Mouse (Mus musculus) neural tube, embryonic 12.5 days (tissue): ENCODE measurements around the gene Gm815. TPM values are rescaled to one million over a fixed set of nuclear protein-coding genes. Genes with fewer than 3 reads are reported as not detected.

Experiments
- ATAC-seq: fragments of 200-750 bp; cut with Nextera tagmentation; 2 replicates; pipeline ENCODE4 v1.8.0; 2017; ENCODE audit warnings: low read depth, mild to moderate bottlenecking, moderate TSS enrichment, moderate library complexity; ENCODE audit not compliant: low FRiP score
- H3K27ac ChIP-seq: fragments of 300-500 bp; sonication (generic); 2 replicates; pipeline ENCODE4 v1.5.1; 2016
- H3K27me3 ChIP-seq: fragments of 300-500 bp; sonication (generic); replicated peaks from 2 replicates; pipeline ENCODE4 v1.6.1; 2016; ENCODE audit warnings: mild to moderate bottlenecking
- H3K36me3 ChIP-seq: fragments of 300-500 bp; sonication (generic); 2 replicates; pipeline ENCODE4 v1.6.1; 2016; ENCODE audit warnings: mild to moderate bottlenecking
- H3K4me1 ChIP-seq: fragments of 300-500 bp; sonication (generic); 2 replicates; pipeline ENCODE4 v1.6.1; 2016
- H3K4me2 ChIP-seq: fragments of 300-500 bp; sonication (generic); replicated peaks from 2 replicates; pipeline ENCODE4 v1.6.1; 2016; ENCODE audit warnings: mild to moderate bottlenecking
- H3K4me3 ChIP-seq: fragments of 300-500 bp; sonication (generic); 2 replicates; pipeline ENCODE4 v1.5.1; 2016
- H3K9ac ChIP-seq: fragments of 300-500 bp; sonication (generic); 2 replicates; pipeline ENCODE4 v1.6.1; 2016; ENCODE audit warnings: mild to moderate bottlenecking
- H3K9me3 ChIP-seq: fragments of 300-500 bp; sonication (generic); 2 replicates; pipeline ENCODE4 v1.6.1; 2016; ENCODE audit warnings: mild to moderate bottlenecking
- WGBS: fragments of 180-500 bp; shearing (Covaris S2); methylation state at CpG from one replicate; pipeline ENCODE4 v1.1.7; 2016; 5-methylcytosine and 5-hydroxymethylcytosine counted together
- polyA plus RNA-seq: library from polyadenylated mRNA; unstranded; fragments of >200 nt; fragmentation: Nextera tagmentation; extraction: Ambion mirVana; gene quantifications from 2 replicates; pipeline ENCODE4 v1.2.1, GENCODE M21; 2016

The Gm815 gene
- not detected in 2 replicates for polyA plus RNA-seq

DNA sequence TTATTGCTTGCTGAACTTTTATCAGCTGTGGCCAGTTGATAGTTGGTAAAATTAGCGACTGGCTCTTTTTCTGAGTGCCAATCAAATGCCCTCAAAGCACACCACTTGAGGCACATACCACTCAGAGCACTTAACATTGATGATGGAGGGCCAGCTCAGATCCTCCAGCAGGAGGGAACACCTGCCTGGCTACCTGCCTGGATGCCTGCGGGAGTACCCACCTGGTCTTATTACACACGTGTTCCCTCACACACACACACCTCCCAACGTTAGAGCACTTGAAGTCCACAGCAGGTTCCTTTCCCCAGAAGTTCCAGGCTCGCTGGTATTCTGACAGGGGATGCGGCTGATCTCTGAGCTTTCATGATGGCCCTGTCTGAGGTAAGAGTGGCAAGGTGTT is at the start of gene Gm815:
TSS of gene Gm815 (plus strand) at position 266 of the 400 bp plus-strand sequence.
- Histone ChIP-seq H3K36me3 (no peaks in the 10 kb centered on the region), H3K9ac (no peak within 1 kb of the TSS), H3K9me3 (no peaks in the 10 kb centered on the region), H3K27me3 (no peaks in the 10 kb centered on the region), H3K4me2 (no peak within 1 kb of the TSS), H3K27ac (no peak within 1 kb of the TSS), H3K4me1 (no peaks in the 10 kb centered on the region), H3K4me3 (no peak within 1 kb of the TSS)
- 90% methylated on average over 6 of the region's 6 CpGs for WGBS
- ATAC-seq: no peak

DNA sequence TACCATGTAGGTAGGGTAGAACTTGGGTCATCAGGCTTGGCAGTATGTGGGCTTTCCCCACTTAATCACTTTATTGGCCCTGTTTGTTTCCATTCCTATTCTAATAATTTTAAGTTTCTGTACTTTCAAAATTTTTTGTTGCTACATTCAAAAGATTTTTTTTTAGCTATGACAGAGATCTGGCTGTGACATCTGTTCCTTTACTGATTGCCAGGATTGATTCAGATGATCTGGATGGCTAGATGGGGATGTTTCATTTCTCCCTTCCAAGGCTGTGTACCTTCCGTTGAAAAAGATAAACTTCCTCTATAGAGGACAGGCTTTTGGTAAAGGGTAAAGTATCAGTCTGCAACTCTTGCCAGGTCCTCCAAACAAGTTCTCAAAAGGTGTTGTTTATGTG is 48.1 kb upstream of the Gm815 start:
- Histone ChIP-seq H3K36me3 (no peaks in the 10 kb centered on the region), H3K27me3 (no peaks in the 10 kb centered on the region), H3K4me3 (no peak overlapping the region), H3K9me3 (no peaks in the 10 kb centered on the region), H3K27ac (no peak overlapping the region), H3K4me1 (no peaks in the 10 kb centered on the region), H3K4me2 (no peak overlapping the region), H3K9ac (no peak overlapping the region)
- no peak for ATAC-seq
- WGBS: 83% methylated on average over 1 of the region's 1 CpGs

DNA sequence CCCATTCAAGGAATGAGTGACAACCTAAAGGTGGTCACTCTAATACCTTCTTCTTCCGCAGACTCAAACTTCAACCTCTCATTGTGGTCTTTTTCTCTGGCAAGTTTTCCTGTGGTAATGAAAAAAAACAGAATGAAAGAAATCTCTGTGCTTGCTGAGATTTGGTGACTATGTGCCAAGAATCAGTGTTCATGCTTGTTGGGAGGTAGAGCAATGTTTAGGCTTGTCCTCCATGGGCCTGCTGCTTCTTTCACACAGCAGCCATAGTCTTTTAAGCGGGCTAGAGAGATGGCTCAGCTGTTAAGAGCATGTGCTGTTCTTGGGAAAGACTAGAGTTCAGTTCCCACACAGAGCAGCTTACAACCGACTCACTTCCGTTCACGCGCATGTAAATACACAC is 41.8 kb upstream of the Gm815 start:
- ATAC-seq: no peak
- no peak overlapping the region for H3K27ac ChIP-seq
- H3K9ac ChIP-seq: no peak overlapping the region
- H3K4me3 ChIP-seq: no peak overlapping the region
- H3K9me3 ChIP-seq: no peaks in the 10 kb centered on the region
- 76% methylated on average over 6 of the region's 6 CpGs for WGBS
- no peaks in the 10 kb centered on the region for H3K36me3 ChIP-seq
- no peak overlapping the region for H3K4me2 ChIP-seq
- H3K27me3 ChIP-seq: no peaks in the 10 kb centered on the region
- peaks cover 20% of the 10 kb centered on the region for H3K4me1 ChIP-seq

DNA sequence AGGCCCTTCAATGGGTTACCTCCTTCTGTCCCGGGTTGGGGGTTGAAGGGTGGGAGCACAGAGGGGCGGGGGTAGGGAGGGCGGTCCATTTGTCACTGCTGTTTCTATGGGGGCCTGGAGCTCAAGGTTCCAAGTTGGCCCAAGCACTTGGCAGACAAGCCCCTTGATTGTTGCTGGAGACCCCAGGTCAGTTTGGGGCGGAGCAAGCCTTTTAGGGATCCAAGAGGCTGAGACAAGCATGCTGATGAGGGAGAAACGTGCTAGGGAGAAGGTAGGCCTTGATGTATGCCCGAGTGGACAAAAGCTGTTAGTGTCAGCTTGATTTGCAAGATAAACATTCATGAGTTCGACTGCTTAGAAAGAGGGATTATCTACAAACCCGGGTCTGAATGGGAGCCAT is 40.9 kb upstream of the Gm815 start:
- Histone ChIP-seq H3K27me3 (no peaks in the 10 kb centered on the region), H3K9me3 (peaks cover 4% of the 10 kb centered on the region; the same call in 1 of the 2 replicates), H3K4me2 (peak overlapping the region; percentile 61), H3K9ac (no peak overlapping the region), H3K4me3 (no peak overlapping the region), H3K27ac (peak overlapping the region; percentile 87; the same call in 1 of the 2 replicates), H3K4me1 (peaks cover 20% of the 10 kb centered on the region), H3K36me3 (no peaks in the 10 kb centered on the region)
- 2% methylated on average over 8 of the region's 8 CpGs for WGBS
- peak; percentile 85 for ATAC-seq

DNA sequence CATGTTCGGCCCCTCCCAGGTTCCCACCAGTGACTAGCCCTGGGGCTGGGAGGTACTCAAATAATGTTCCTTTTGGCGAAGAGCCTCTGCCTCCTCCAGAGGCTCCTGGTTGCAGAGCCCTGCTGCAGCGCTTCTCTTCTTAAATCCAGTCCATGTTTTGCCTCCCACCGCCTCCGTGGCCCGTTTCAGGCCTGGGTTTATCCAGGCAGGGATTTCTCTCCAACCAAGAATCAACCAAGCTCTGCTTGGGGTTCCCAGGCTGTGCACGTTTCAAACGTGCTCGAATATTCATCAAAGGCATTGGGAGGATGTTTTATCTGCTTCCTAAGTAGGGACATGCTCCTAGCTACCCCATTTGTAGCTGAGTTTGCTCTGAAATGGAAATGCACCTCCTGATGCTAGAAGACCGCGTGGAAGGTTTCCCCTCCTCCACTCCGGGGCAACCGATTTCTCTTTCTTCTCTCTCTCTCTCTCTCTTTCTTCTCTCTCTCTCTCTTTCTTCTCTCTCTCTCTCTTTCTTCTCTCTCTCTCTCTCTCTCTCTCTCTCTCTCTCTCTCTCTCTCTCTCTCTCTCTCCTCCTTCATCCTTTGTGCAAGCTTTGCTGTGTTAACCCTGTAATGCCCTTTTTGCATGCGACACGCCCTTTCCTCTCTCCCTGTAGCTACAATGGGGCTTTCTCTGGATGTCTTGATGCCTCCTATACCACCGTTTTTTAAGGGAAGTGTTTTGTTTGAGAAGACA is 40.2 kb upstream of the Gm815 start:
- Histone ChIP-seq H3K36me3 (no peaks in the 10 kb centered on the region), H3K4me3 (peak overlapping the region; percentile 37), H3K4me1 (peaks cover 20% of the 10 kb centered on the region), H3K9me3 (peaks cover 4% of the 10 kb centered on the region; the same call in 1 of the 2 replicates), H3K9ac (peak overlapping the region; percentile 61), H3K27ac (peak overlapping the region; percentile 87), H3K4me2 (peak overlapping the region; percentile 61), H3K27me3 (no peaks in the 10 kb centered on the region)
- ATAC-seq: peak; percentile 97
- WGBS: 0% methylated on average over 16 of the region's 16 CpGs

DNA sequence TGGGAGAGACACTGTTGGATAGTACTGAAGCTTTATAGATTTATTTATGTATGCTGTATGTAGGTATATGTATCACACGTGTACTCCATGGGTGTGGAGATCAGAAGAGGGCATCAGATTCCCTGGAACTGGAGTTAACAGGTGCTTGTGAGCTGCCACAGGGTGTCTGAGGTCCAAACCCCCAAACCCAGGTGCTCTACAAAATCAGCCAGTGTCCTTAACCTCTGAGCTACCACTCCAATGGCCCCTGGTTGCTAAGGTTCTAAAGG is 39.7 kb upstream of the Gm815 start:
- Histone ChIP-seq H3K27me3 (no peaks in the 10 kb centered on the region), H3K4me2 (peak overlapping the region; percentile 61), H3K27ac (peak overlapping the region; percentile 87; the same call in 1 of the 2 replicates), H3K9ac (peak overlapping the region; percentile 61), H3K9me3 (peaks cover 4% of the 10 kb centered on the region; the same call in 1 of the 2 replicates), H3K4me1 (peaks cover 20% of the 10 kb centered on the region), H3K36me3 (no peaks in the 10 kb centered on the region), H3K4me3 (peak overlapping the region; percentile 37)
- no peak; the same call in 1 of the 2 replicates for ATAC-seq
- WGBS: 0% methylated on average over 1 of the region's 1 CpGs

DNA sequence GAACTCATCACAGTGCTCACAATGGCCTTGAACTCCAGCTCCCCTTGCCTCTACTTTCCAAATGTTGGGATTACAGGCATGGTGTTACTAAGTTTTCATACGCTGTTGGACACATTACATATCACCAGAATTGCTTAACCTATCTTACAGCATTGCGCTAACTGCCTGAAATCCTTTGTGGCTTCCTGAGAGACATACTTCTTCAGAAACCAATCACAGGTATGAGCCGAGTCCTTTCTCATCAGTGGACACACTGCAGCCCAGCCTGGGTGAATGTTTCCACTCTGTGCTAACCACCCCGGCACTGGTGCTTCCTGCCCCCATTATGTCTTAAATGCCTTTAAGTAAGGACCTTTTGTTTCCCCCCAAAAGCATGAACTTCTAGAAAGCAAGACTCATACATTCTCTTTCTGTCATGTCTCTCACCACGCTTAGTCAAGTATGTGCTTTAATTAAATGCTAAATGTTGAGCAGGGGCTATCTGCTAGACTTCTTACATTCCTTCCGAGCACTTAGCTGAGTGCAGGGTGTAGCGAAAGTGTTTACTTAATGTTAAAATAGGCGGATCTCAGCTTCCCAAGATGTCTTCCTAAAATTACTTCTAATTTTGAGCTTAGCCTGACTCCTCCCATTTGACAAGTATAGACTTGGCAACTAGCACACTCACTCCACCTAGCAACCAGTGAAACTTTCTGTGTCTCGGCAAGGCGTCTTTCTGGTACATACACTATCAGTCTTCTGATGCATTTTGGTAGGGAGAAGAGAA is 34.5 kb upstream of the Gm815 start:
- Histone ChIP-seq H3K4me1 (peaks cover 9% of the 10 kb centered on the region), H3K36me3 (no peaks in the 10 kb centered on the region), H3K4me3 (no peak overlapping the region), H3K27ac (no peak overlapping the region), H3K9me3 (peaks cover 4% of the 10 kb centered on the region; the same call in 1 of the 2 replicates), H3K4me2 (no peak overlapping the region), H3K9ac (no peak overlapping the region), H3K27me3 (no peaks in the 10 kb centered on the region)
- no peak for ATAC-seq
- WGBS: 75% methylated on average over 10 of the region's 10 CpGs

DNA sequence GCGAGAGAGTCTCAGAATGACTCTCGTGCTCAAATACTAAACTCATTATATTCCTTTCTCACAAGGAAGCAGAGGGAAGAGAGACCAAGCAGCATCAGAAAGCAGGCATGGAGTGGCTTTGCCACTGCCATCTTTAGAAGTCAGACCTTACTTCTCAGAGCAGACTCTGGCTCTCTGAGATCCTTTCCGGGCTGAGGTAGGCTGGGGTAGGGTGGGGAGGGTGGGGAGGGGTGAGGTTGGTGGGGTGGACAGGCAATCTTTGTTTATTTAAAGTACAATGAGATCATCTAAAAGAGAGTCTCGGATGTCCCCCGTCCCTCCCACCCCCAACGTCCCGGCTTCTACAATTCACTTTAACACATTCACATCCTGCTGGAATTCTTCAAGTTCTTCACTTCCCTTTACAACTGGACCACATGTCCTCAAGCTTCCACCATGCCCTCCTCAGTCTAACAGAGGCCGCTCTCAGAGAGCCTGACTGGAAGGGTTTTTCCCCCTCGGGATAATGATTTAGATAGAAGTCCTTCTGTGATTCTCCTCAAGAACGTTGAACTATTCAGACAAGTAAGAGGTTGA is 33.3 kb upstream of the Gm815 start:
- Histone ChIP-seq H3K4me1 (no peaks in the 10 kb centered on the region; the same call in 1 of the 2 replicates), H3K4me2 (no peak overlapping the region), H3K27ac (no peak overlapping the region), H3K4me3 (no peak overlapping the region), H3K36me3 (no peaks in the 10 kb centered on the region), H3K9ac (no peak overlapping the region), H3K27me3 (no peaks in the 10 kb centered on the region), H3K9me3 (peaks cover 4% of the 10 kb centered on the region; the same call in 1 of the 2 replicates)
- 69% methylated on average over 10 of the region's 10 CpGs for WGBS
- no peak for ATAC-seq

DNA sequence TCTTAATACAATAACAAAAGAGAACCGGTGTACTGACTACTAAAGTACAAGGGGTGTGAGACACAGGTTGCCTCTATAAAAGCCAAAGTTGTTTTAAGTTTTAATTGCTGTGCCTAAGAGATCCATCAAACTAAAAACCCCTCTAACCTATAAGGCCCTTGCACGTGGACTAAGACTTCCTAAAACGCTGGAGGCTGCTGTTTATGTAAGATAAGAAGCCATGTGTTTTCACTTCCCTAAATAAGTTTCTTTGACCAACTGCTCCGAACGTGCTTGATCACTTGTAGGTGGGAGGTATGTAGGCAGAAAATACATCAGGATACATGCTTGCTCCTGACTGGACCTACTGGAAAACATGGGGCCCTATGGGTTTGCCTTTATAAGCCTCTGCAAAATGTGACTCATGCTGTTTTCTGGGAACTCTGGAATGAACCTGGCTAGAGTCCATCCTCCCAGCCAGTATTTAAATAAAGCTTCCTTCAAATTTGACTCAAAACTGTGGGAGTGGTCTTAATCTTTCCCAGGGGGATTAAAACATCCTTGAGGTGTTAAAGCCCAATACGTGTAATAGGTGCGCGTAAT is 31.9 kb upstream of the Gm815 start:
- Histone ChIP-seq H3K4me1 (no peaks in the 10 kb centered on the region; the same call in 1 of the 2 replicates), H3K27me3 (no peaks in the 10 kb centered on the region), H3K9me3 (peaks cover 4% of the 10 kb centered on the region; the same call in 1 of the 2 replicates), H3K27ac (no peak overlapping the region), H3K9ac (no peak overlapping the region), H3K36me3 (no peaks in the 10 kb centered on the region), H3K4me2 (no peak overlapping the region), H3K4me3 (no peak overlapping the region)
- ATAC-seq: no peak
- WGBS: 86% methylated on average over 8 of the region's 8 CpGs

DNA sequence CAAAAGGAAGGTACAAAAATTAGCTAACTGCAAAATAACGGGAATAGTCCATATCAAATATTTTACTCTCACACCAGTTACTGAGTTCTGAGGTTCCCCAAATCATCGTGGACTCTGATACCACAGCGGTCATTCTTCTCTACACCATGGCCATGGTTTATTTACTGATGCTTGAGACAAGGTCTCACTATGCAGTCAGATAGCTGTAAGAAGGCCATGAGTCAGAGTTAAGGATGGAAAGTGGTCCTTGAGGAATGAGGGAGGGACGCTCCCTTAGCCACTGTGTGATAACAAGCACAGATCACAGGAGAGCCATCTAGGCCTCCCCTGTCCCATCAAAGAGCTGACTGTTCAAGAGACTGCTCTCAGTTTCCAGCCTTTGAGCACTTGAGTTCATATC is 31.0 kb upstream of the Gm815 start:
- no peak overlapping the region for H3K27ac ChIP-seq
- H3K4me3 ChIP-seq: no peak overlapping the region
- H3K4me2 ChIP-seq: no peak overlapping the region
- no peaks in the 10 kb centered on the region; the same call in 1 of the 2 replicates for H3K4me1 ChIP-seq
- 90% methylated on average over 4 of the region's 4 CpGs for WGBS
- H3K9me3 ChIP-seq: no peaks in the 10 kb centered on the region
- no peaks in the 10 kb centered on the region for H3K36me3 ChIP-seq
- ATAC-seq: no peak
- no peak overlapping the region for H3K9ac ChIP-seq
- H3K27me3 ChIP-seq: no peaks in the 10 kb centered on the region

DNA sequence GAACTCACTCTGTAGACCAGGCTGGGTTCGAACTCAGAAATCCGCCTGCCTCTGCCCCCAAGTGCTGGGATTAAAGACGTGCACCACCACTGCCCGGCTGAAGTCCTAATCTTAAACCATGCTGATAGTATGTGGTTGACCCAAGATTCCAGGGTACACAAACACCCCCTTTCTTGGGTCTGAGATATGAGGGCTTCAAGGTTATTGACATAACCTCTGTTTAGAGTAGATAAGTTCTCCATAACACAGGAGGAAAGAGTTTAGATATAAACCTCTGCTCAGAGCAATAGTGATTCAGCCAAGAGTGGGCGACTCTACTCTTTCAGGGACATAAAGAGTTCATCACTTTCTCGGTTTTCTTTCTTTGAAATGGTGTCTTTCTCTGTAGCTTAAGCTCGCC is 30.5 kb upstream of the Gm815 start:
- no peaks in the 10 kb centered on the region; the same call in 1 of the 2 replicates for H3K4me1 ChIP-seq
- H3K9ac ChIP-seq: no peak overlapping the region
- no peaks in the 10 kb centered on the region for H3K36me3 ChIP-seq
- no peak for ATAC-seq
- no peaks in the 10 kb centered on the region for H3K27me3 ChIP-seq
- no peak overlapping the region for H3K27ac ChIP-seq
- WGBS: 94% methylated on average over 7 of the region's 7 CpGs
- H3K4me3 ChIP-seq: no peak overlapping the region
- no peaks in the 10 kb centered on the region for H3K9me3 ChIP-seq
- no peak overlapping the region for H3K4me2 ChIP-seq
